Mouse (Mus musculus) liver, postnatal 0 days (tissue): ENCODE results near the gene Mfsd10.

Experiments
- CTCF ChIP-seq: sonication (generic); IDR thresholded peaks from 2 replicates; pipeline ENCODE4 v1.5.1; 2016; ENCODE audit warnings: antibody characterized with exemption, low read depth
- EP300 ChIP-seq: IDR thresholded peaks from 2 replicates; pipeline ENCODE4 v1.6.1; 2016; ENCODE audit warnings: antibody characterized with exemption, low read depth, mild to moderate bottlenecking

GRCm38 (mm10) chr5:34607100-34607880 lies 29.7 kb downstream of the Mfsd10 start:
- TF ChIP-seq CTCF (no peak), EP300 (no peak)
